Mouse (Mus musculus): ENCODE measurements around the gene Gdap1l1. TPM values are rescaled to one million over a fixed set of nuclear protein-coding genes. Genes with fewer than 3 reads are reported as not detected.
"Not testable (repeated sequence)": the region's sequence is repeated elsewhere in the genome, so short reads cannot be mapped to it uniquely, and the experiment has no call there.

Gdap1l1 gene
- polyA plus RNA-seq, 1 experiment: not detected

GRCm38 (mm10) chr2:163401221-163401620 lies 37.1 kb upstream of the Gdap1l1 start:
- no peak for TF ChIP-seq POLR2A (IDR thresholded peaks at IDR 0.05; ENCODE audit: insufficient read depth, low read depth, low read length)
- TF ChIP-seq CTCF (IDR thresholded peaks at IDR 0.05; ENCODE audit: insufficient read depth, low read depth, low read length): no peak
- Histone ChIP-seq H3K27ac (ENCODE audit: insufficient read depth, low read depth, low read length) (no peak overlapping the region), H3K4me1 (ENCODE audit: control insufficient read depth, insufficient read depth, low read length) (0 out of 2 replicates have a peak, but pooled peaks cover 3% of the 10 kb centered on the region), H3K4me3 (ENCODE audit: insufficient read depth, low read depth, low read length) (no peak overlapping the region)
- 6% methylated on average over 8 of the region's 8 CpGs for WGBS

- Histone ChIP-seq H3K4me1 (ENCODE audit: control insufficient read depth, insufficient read depth, low read length) (no peaks in the 10 kb centered on the region), H3K27ac (ENCODE audit: insufficient read depth, low read depth, low read length) (no peak overlapping the region), H3K4me3 (ENCODE audit: insufficient read depth, low read depth, low read length) (no peak overlapping the region)
- TF ChIP-seq CTCF (IDR thresholded peaks at IDR 0.05; ENCODE audit: insufficient read depth, low read depth, low read length) (no peak), POLR2A (IDR thresholded peaks at IDR 0.05; ENCODE audit: insufficient read depth, low read depth, low read length) (no peak)
- 71% methylated on average over 8 of the region's 8 CpGs for WGBS
These were observed 34.0 kb upstream of the Gdap1l1 start for GRCm38 (mm10) chr2:163404037-163404815.

- TF ChIP-seq POLR2A (IDR thresholded peaks at IDR 0.05; ENCODE audit: insufficient read depth, low read depth, low read length): no peak
- no peak for TF ChIP-seq CTCF (IDR thresholded peaks at IDR 0.05; ENCODE audit: insufficient read depth, low read depth, low read length)
- no peaks in the 10 kb centered on the region for H3K4me1 ChIP-seq (ENCODE audit: control insufficient read depth, insufficient read depth, low read length)
- H3K27ac ChIP-seq (ENCODE audit: insufficient read depth, low read depth, low read length): no peak overlapping the region
- no peak overlapping the region for H3K4me3 ChIP-seq (ENCODE audit: insufficient read depth, low read depth, low read length)
- WGBS: 92% methylated on average over 3 of the region's 3 CpGs
These were observed 28.1 kb upstream of the Gdap1l1 start for GRCm38 (mm10) chr2:163410211-163410610.

- 89% methylated on average over 3 of the region's 3 CpGs for WGBS
- not testable (repeated sequence) for H3K27ac ChIP-seq (ENCODE audit: insufficient read depth, low read depth, low read length); H3K4me3 ChIP-seq (ENCODE audit: insufficient read depth, low read depth, low read length); H3K4me1 ChIP-seq (ENCODE audit: control insufficient read depth, insufficient read depth, low read length)
These were observed 26.9 kb upstream of the Gdap1l1 start for GRCm38 (mm10) chr2:163411344-163411743.

GRCm38 (mm10) chr2:163411840-163412239 lies 26.4 kb upstream of the Gdap1l1 start:
- Histone ChIP-seq H3K4me1 (ENCODE audit: control insufficient read depth, insufficient read depth, low read length) (no peaks in the 10 kb centered on the region), H3K4me3 (ENCODE audit: insufficient read depth, low read depth, low read length) (no peak overlapping the region), H3K27ac (ENCODE audit: insufficient read depth, low read depth, low read length) (no peak overlapping the region)
- 39% methylated on average over 4 of the region's 4 CpGs for WGBS
- TF ChIP-seq POLR2A (IDR thresholded peaks at IDR 0.05; ENCODE audit: insufficient read depth, low read depth, low read length) (no peak), CTCF (IDR thresholded peaks at IDR 0.05; ENCODE audit: insufficient read depth, low read depth, low read length) (no peak)

GRCm38 (mm10) chr2:163412419-163412818 lies 25.9 kb upstream of the Gdap1l1 start:
- TF ChIP-seq CTCF (IDR thresholded peaks at IDR 0.05; ENCODE audit: insufficient read depth, low read depth, low read length) (no peak), POLR2A (IDR thresholded peaks at IDR 0.05; ENCODE audit: insufficient read depth, low read depth, low read length) (no peak)
- no peaks in the 10 kb centered on the region for H3K4me1 ChIP-seq (ENCODE audit: control insufficient read depth, insufficient read depth, low read length)
- no peak overlapping the region for H3K4me3 ChIP-seq (ENCODE audit: insufficient read depth, low read depth, low read length)
- WGBS: 88% methylated on average over 4 of the region's 4 CpGs
- H3K27ac ChIP-seq (ENCODE audit: insufficient read depth, low read depth, low read length): no peak overlapping the region

GRCm38 (mm10) chr2:163412846-163413590 lies 25.3 kb upstream of the Gdap1l1 start:
- Histone ChIP-seq H3K4me1 (ENCODE audit: control insufficient read depth, insufficient read depth, low read length) (no peaks in the 10 kb centered on the region), H3K27ac (ENCODE audit: insufficient read depth, low read depth, low read length) (no peak overlapping the region), H3K4me3 (ENCODE audit: insufficient read depth, low read depth, low read length) (no peak overlapping the region)
- no peak for TF ChIP-seq POLR2A (IDR thresholded peaks at IDR 0.05; ENCODE audit: insufficient read depth, low read depth, low read length)
- no peak for TF ChIP-seq CTCF (IDR thresholded peaks at IDR 0.05; ENCODE audit: insufficient read depth, low read depth, low read length)
- 69% methylated on average over 9 of the region's 9 CpGs for WGBS

GRCm38 (mm10) chr2:163417026-163417425 lies 21.2 kb upstream of the Gdap1l1 start:
- Histone ChIP-seq H3K27ac (ENCODE audit: insufficient read depth, low read depth, low read length) (no peak overlapping the region), H3K4me3 (ENCODE audit: insufficient read depth, low read depth, low read length) (no peak overlapping the region), H3K4me1 (ENCODE audit: control insufficient read depth, insufficient read depth, low read length) (peaks cover 9% of the 10 kb centered on the region; the same call in 1 of the 2 replicates)
- TF ChIP-seq POLR2A (IDR thresholded peaks at IDR 0.05; ENCODE audit: insufficient read depth, low read depth, low read length) (no peak), CTCF (IDR thresholded peaks at IDR 0.05; ENCODE audit: insufficient read depth, low read depth, low read length) (no peak)
- WGBS: 92% methylated on average over 6 of the region's 6 CpGs

GRCm38 (mm10) chr2:163417830-163418229 lies 20.4 kb upstream of the Gdap1l1 start:
- Histone ChIP-seq H3K4me3 (ENCODE audit: insufficient read depth, low read depth, low read length) (no peak overlapping the region), H3K27ac (ENCODE audit: insufficient read depth, low read depth, low read length) (no peak overlapping the region), H3K4me1 (ENCODE audit: control insufficient read depth, insufficient read depth, low read length) (peaks cover 9% of the 10 kb centered on the region; the same call in 1 of the 2 replicates)
- TF ChIP-seq POLR2A (IDR thresholded peaks at IDR 0.05; ENCODE audit: insufficient read depth, low read depth, low read length): no peak
- TF ChIP-seq CTCF (IDR thresholded peaks at IDR 0.05; ENCODE audit: insufficient read depth, low read depth, low read length): no peak
